Mouse (Mus musculus) E14TG2a.4 (cell line): Measurements from ENCODE around the gene Rpl27.

Experiments
- CTCF ChIP-seq: conservative IDR thresholded peaks from 2 replicates; pipeline ENCODE4 v1.5.1; 2014; ENCODE audit warnings: low read length
- NANOG ChIP-seq: IDR thresholded peaks from 2 replicates; pipeline ENCODE4 v1.6.1; 2014; ENCODE audit warnings: borderline replicate concordance, low read length, mixed read lengths

DNA sequence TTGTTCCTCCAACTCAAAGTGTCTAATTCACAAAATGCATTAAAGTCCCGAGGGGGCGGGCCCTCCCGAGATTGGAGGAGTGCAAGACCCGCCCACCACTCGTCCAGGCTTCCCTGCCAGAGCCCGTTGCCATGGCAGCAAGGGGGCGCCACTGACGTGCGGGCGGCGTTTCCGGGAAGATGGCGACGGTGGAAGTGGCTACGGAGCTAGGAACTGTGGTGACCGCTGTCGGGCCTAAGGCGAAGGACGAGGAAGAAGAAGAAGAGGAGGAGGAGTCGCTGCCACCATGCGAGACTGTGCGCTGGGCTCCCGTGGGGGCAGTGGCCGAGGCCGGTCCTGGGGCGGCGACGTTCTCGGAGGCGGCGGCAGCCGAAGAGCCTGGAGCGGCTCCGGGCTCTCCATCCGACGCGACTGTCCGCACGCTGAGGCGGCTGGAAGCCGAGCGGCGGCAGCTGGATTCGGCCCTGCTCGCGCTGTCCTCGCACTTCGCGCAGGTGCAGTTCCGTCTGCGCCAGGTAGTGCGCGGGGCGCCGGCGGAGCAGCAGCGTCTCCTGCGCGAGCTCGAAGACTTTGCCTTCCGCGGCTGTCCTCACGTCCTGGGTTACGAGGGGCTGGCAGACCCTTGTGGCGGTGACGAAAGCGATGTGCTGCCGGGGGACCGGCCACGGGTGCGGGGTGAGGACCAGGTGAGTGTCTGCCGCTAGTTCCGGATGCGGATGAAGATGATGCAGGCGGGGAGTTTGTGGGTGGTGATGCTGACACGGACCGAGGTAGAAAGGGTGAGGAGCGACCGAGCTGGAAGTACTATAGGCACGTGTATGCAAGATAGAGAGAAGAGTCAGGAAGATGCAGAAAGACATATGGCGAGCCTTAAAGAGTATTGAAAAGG is 16.9 kb upstream of the Rpl27 start, which contains the start of the genes Rundc1 and Ptges3l:
- TF ChIP-seq CTCF, result no peak
- TF ChIP-seq NANOG, result no peak
